Mouse (Mus musculus): ENCODE results near the gene Rac2. TPM values are rescaled to one million over a fixed set of nuclear protein-coding genes. Genes with fewer than 3 reads are reported as not detected.
A peak's percentile ranks its signal among the peaks of the same experiment; 100 is the strongest.

Gene Rac2
- polyA plus RNA-seq (2015; fragmentation: Nextera tagmentation; extraction: Ambion mirVana) = 3.2 and 5.6 TPM in 2 replicates

DNA sequence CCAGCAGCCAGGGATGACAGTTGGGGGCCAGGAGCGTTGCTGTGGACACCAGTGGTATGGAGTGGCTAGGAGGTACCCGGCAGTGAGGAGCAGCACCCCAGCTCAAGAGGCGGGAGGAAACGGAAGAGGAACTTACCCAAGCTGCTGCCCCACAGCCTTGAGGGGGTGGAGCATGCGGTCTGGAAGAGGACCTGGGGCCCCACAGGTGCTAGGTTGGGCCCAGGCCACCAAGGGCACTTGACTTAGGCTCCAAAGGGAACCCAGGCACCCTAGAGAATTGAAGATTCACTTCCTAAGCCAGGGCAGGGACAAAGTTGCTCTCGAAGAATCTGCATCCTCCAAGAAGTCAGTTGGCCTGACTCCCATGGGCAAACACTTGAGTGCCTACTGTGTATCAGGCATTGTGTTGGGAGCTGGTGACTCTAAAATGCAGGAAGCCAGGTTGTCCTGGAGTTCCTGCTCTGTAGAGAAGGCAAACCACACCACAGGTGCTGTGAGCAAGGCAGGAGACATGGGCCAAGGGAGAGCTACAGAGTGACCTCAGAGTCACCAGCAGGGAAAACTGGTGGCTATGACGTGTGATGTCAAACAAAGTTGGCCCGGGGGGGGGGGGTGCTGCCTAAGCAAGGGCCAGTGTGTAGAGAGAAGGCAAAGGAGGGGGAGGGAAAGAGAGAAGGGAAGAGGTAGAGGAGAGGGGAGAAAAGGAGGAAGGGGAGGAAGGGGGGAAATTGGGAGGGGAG, at the start of gene Rac2:
Gene Rac2 (minus strand): TSS at position 126 of the 740 bp plus-strand sequence.
- H3K4me2 ChIP-seq (replicated peaks) = no peak within 1 kb of the TSS
- no peak within 1 kb of the TSS for H3K27ac ChIP-seq
- H3K4me1 ChIP-seq (replicated peaks) = no peaks in the 10 kb centered on the region
- H3K36me3 ChIP-seq = no peaks in the 10 kb centered on the region
- H3K4me3 ChIP-seq (replicated peaks) = no peak within 1 kb of the TSS
- H3K9ac ChIP-seq (replicated peaks) = no peak within 1 kb of the TSS
- H3K9me3 ChIP-seq = no peaks in the 10 kb centered on the region
- no peak for ATAC-seq
- H3K27me3 ChIP-seq = no peaks in the 10 kb centered on the region
- WGBS = 86% methylated on average over 8 of the region's 8 CpGs

DNA sequence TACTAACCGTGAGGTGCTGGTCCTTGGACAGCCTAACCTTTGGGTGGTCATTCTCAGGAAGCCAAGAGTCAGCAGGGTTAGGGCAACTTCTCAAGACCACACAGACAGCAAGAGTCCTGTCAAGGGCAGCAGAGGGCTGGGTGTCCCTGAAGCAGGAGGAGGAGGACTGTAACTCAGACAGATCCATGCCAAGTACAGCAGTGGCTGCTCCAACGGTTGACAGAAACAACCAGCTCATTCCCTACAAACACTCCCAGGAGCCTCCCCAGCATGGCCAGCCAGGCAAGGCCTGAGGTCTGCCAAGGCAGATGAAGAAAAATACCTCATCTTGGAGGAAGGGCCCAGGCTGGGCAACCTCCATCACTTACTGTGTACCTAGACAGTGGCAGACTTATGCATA, 44.4 kb upstream of the Rac2 start:
- ATAC-seq = no peak

DNA sequence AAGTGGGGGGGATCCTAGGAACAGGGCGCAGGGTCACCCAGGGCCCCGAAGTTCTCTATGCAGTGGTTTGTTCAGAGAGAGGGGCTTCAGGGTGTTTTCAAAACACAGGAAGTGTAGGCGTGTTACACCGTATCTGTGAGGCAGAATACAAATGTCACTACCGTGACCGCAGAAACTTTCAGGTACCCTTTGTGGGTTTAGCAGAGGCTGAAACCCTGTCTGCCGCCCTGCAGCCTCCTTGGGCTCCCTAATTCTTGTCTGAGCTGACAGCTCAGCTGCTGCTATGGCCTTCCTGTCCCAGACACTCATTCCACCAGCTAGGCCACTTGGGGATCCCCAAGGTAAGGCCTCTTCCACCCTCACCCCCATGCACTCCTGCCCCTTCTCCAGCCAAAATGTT, 42.0 kb upstream of the Rac2 start:
- no peak for ATAC-seq
- Histone ChIP-seq H3K4me2 (replicated peaks) (no peak overlapping the region), H3K27ac (no peak overlapping the region), H3K4me1 (replicated peaks) (peaks cover 12% of the 10 kb centered on the region), H3K27me3 (peaks cover 3% of the 10 kb centered on the region; the same call in 1 of the 2 replicates), H3K36me3 (no peaks in the 10 kb centered on the region), H3K9ac (replicated peaks) (no peak overlapping the region), H3K9me3 (no peaks in the 10 kb centered on the region), H3K4me3 (replicated peaks) (no peak overlapping the region)
- 88% methylated on average over 7 of the region's 7 CpGs for WGBS

More for the DNA sequence above, 44.4 kb upstream of the Rac2 start:
- Histone ChIP-seq H3K4me3 (replicated peaks) (no peak overlapping the region), H3K9me3 (no peaks in the 10 kb centered on the region), H3K36me3 (no peaks in the 10 kb centered on the region), H3K4me2 (replicated peaks) (no peak overlapping the region), H3K27ac (no peak overlapping the region), H3K4me1 (replicated peaks) (no peaks in the 10 kb centered on the region), H3K27me3 (0 out of 2 replicates have a peak, but pooled peaks cover 14% of the 10 kb centered on the region), H3K9ac (replicated peaks) (no peak overlapping the region)
- WGBS = 78% methylated on average over 2 of the region's 2 CpGs

DNA sequence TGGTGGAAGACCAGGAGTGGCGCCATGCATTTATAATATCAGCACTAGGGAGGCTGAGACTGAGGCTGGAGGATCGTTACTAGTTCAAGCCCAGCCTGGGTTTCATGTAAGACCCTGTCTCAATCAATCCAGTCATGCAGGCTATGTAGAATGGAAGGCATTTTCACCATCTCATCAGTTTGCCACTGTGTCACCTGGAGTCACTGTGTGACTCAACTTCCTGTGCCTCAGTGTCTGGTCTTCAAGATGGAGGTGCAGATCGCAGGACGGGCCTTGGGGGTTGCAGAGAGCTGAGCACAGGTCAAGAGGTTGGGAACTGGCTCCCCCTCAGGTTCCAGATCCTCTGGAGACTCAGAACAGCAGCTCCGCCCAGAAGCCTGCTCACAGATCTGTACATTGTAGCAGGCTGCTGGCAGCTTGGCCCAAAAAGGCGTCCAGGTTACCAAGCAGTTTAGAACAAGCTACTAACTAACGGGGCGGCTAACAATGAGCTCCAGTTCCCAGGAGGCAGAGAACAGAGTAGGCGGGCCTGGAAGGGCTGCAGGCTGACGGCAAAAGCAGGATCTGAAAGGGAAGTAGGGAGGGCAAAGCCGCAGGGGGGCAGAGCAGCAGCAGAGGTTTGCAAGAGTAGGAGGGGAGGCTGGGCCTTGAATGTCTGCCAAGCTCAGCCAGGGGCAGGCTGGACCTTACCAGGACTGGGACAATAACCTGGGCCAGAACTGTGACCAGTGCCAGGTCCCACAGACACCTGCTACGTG, 38.3 kb upstream of the Rac2 start:
- Histone ChIP-seq H3K9me3 (no peaks in the 10 kb centered on the region), H3K9ac (replicated peaks) (0 out of 2 replicates have a peak overlapping the region, but pooled peaks have one; percentile 42), H3K4me1 (replicated peaks) (peaks cover 12% of the 10 kb centered on the region), H3K27me3 (peaks cover 3% of the 10 kb centered on the region; the same call in 1 of the 2 replicates), H3K4me3 (replicated peaks) (no peak overlapping the region), H3K27ac (peak overlapping the region; percentile 47; the same call in 1 of the 2 replicates), H3K4me2 (replicated peaks) (no peak overlapping the region), H3K36me3 (no peaks in the 10 kb centered on the region)
- ATAC-seq = peak; percentile 34; the same call in 1 of the 2 replicates
- WGBS = 41% methylated on average over 12 of the region's 12 CpGs

GRCm38 (mm10) chr15:78607463-78607862, 34.9 kb upstream of the Rac2 start:
- 88% methylated on average over 4 of the region's 4 CpGs for WGBS
- ATAC-seq = no peak

GRCm38 (mm10) chr15:78606059-78606458, 33.5 kb upstream of the Rac2 start:
- peaks cover 3% of the 10 kb centered on the region; the same call in 1 of the 2 replicates for H3K27me3 ChIP-seq
- H3K9ac ChIP-seq (replicated peaks) = no peak overlapping the region
- WGBS = 86% methylated on average over 6 of the region's 6 CpGs
- peaks cover 15% of the 10 kb centered on the region for H3K4me1 ChIP-seq (replicated peaks)
- no peaks in the 10 kb centered on the region for H3K9me3 ChIP-seq
- no peak overlapping the region for H3K4me2 ChIP-seq (replicated peaks)
- no peak for ATAC-seq
- H3K4me3 ChIP-seq (replicated peaks) = no peak overlapping the region
- no peak overlapping the region for H3K27ac ChIP-seq
- no peaks in the 10 kb centered on the region for H3K36me3 ChIP-seq

More at GRCm38 (mm10) chr15:78607463-78607862, 34.9 kb upstream of the Rac2 start:
- Histone ChIP-seq H3K9ac (replicated peaks) (no peak overlapping the region), H3K27ac (no peak overlapping the region), H3K36me3 (no peaks in the 10 kb centered on the region), H3K4me1 (replicated peaks) (peaks cover 19% of the 10 kb centered on the region), H3K4me2 (replicated peaks) (no peak overlapping the region), H3K27me3 (peaks cover 3% of the 10 kb centered on the region; the same call in 1 of the 2 replicates), H3K4me3 (replicated peaks) (no peak overlapping the region), H3K9me3 (no peaks in the 10 kb centered on the region)

DNA sequence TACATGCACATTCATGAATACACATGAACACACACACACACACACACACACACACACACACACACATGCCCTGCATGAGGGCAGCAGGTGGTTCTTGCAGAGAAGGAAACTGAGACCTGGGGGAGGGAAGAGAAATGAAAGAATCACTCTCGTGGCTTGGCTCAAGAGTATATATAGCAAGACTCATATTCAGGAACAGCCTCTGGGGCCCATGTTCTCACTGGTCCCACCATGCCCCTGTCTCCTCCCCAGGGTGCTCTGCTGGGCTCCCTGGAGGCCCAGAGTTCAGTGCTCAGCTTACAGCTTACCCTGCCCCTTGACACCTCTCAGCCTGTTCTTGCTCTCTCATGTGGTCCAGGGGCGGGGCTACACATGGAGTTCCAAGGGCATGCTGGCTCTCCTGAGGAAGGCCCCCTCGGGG, 32.8 kb upstream of the Rac2 start:
- no peak for ATAC-seq
- peaks cover 8% of the 10 kb centered on the region for H3K4me1 ChIP-seq (replicated peaks)
- no peak overlapping the region for H3K4me2 ChIP-seq (replicated peaks)
- H3K27me3 ChIP-seq = peaks cover 3% of the 10 kb centered on the region; the same call in 1 of the 2 replicates
- H3K36me3 ChIP-seq = no peaks in the 10 kb centered on the region
- H3K9me3 ChIP-seq = no peaks in the 10 kb centered on the region
- no peak overlapping the region for H3K27ac ChIP-seq
- H3K4me3 ChIP-seq (replicated peaks) = no peak overlapping the region
- H3K9ac ChIP-seq (replicated peaks) = no peak overlapping the region
- WGBS = 48% methylated on average over 3 of the region's 3 CpGs

DNA sequence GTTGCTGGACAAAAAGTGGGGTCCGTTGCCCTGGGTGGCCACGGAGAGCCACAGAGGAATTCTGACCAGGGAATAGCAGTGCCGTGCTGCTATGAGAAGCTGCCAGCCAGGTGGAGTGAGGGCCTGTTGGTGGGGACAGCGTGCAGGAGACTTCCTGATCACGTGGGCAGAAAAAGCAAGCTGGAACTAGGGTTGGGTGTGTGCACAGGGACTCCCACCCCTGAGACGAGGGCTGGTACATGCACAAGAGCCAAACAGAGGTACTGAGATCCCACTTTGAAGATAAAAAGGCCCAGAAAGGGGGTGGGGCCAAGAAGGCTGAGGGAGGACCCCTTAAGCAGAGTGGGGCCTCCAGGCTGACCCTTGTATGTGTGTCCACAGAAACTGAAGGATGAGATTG, 31.7 kb upstream of the Rac2 start:
- Histone ChIP-seq H3K9ac (replicated peaks) (no peak overlapping the region), H3K9me3 (no peaks in the 10 kb centered on the region), H3K4me2 (replicated peaks) (no peak overlapping the region), H3K27me3 (no peaks in the 10 kb centered on the region), H3K36me3 (no peaks in the 10 kb centered on the region), H3K4me1 (replicated peaks) (0 out of 2 replicates have a peak, but pooled peaks cover 7% of the 10 kb centered on the region), H3K4me3 (replicated peaks) (no peak overlapping the region), H3K27ac (no peak overlapping the region)
- ATAC-seq = no peak
- 82% methylated on average over 6 of the region's 6 CpGs for WGBS

DNA sequence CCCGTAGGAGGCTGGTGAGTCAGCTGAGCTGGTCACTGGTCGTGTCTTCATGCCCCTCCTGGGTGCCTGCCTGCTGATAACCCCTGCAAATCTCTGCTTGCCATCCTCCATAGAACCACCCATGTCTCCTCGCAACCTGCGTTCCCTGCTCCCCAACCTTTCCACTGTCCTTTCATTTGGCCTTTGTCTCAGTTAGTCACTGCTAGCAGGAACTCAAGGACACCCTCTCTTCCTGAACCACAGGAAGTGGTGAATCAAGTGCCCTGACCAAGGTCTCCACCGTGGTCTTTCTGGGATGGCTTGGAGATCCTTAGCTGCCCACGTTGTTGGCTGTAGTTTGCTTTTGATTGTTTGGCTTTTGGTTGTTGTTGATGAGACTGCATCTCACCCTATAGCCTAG, 28.6 kb upstream of the Rac2 start:
- Histone ChIP-seq H3K27ac (no peak overlapping the region), H3K36me3 (no peaks in the 10 kb centered on the region), H3K27me3 (no peaks in the 10 kb centered on the region), H3K9ac (replicated peaks) (no peak overlapping the region), H3K9me3 (no peaks in the 10 kb centered on the region), H3K4me2 (replicated peaks) (no peak overlapping the region), H3K4me3 (replicated peaks) (no peak overlapping the region), H3K4me1 (replicated peaks) (0 out of 2 replicates have a peak, but pooled peaks cover 7% of the 10 kb centered on the region)
- ATAC-seq = no peak
- 82% methylated on average over 6 of the region's 6 CpGs for WGBS

DNA sequence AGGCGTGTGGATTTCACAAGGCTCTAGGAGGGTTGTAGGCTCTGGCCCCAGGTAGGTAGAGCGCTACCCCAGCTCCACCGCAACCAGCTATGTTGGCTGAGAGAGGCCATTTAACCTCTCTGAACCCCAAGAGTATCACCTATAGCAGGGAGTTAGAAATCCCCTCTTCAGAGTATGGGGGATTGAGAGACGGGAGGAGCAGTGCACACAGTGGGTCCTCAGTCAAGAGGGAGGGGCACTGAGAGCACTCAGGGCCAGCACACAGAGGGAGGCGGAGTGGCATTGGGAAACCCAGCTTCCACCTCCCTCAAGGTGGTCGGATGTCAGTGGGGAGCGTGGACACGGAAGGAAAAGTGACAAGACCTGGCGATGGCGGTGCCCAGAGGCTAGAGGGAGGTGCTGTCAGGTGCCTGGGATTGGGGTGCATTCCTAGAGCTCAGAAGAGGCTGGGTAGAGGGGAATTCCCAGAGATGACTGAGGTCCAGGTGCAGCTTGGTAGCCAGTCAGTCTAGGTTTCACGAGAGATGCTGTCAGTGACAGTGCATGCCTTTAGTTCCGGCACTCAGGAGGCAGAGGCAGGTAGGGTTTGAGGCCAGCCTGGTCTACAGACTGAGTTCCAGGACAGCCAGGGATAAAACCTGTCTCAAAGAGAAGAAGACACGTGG, 27.1 kb upstream of the Rac2 start:
- Histone ChIP-seq H3K9me3 (no peaks in the 10 kb centered on the region), H3K4me1 (replicated peaks) (no peaks in the 10 kb centered on the region), H3K4me3 (replicated peaks) (no peak overlapping the region), H3K9ac (replicated peaks) (no peak overlapping the region), H3K4me2 (replicated peaks) (no peak overlapping the region), H3K27me3 (no peaks in the 10 kb centered on the region), H3K36me3 (no peaks in the 10 kb centered on the region), H3K27ac (no peak overlapping the region)
- 83% methylated on average over 13 of the region's 13 CpGs for WGBS
- no peak for ATAC-seq

- no peak for ATAC-seq
These were observed 26.5 kb upstream of the Rac2 start for GRCm38 (mm10) chr15:78599124-78599523.

GRCm38 (mm10) chr15:78597729-78598128, 25.1 kb upstream of the Rac2 start:
- WGBS = 68% methylated on average over 4 of the region's 4 CpGs
- H3K36me3 ChIP-seq = no peaks in the 10 kb centered on the region
- no peaks in the 10 kb centered on the region for H3K9me3 ChIP-seq
- no peak overlapping the region for H3K4me2 ChIP-seq (replicated peaks)
- no peak for ATAC-seq
- no peak overlapping the region for H3K27ac ChIP-seq
- no peaks in the 10 kb centered on the region for H3K27me3 ChIP-seq
- no peak overlapping the region for H3K4me3 ChIP-seq (replicated peaks)
- H3K4me1 ChIP-seq (replicated peaks) = no peaks in the 10 kb centered on the region
- H3K9ac ChIP-seq (replicated peaks) = no peak overlapping the region

More at GRCm38 (mm10) chr15:78599124-78599523, 26.5 kb upstream of the Rac2 start:
- no peaks in the 10 kb centered on the region for H3K27me3 ChIP-seq
- WGBS = 94% methylated on average over 6 of the region's 6 CpGs
- H3K9ac ChIP-seq (replicated peaks) = no peak overlapping the region
- no peaks in the 10 kb centered on the region for H3K36me3 ChIP-seq
- H3K9me3 ChIP-seq = no peaks in the 10 kb centered on the region
- no peak overlapping the region for H3K4me3 ChIP-seq (replicated peaks)
- no peak overlapping the region for H3K4me2 ChIP-seq (replicated peaks)
- H3K27ac ChIP-seq = no peak overlapping the region
- H3K4me1 ChIP-seq (replicated peaks) = no peaks in the 10 kb centered on the region

Measured in midbrain, embryonic 13.5 days (tissue).